Mouse (Mus musculus) MEL (cell line): Measurements from ENCODE around the gene Psmd8.

Experiments
- CTCF ChIP-seq, 3 experiments: IDR thresholded peaks in 2 of 3; conservative IDR thresholded peaks in 1 of 3; 2 replicates each; pipeline ENCODE4 v1.5.1; 2011 to 2012; ENCODE audit warnings: low read length in 3 of 3, low read depth in 2 of 3, mild to moderate bottlenecking in 2 of 3, improper control_type of control experiment in 1 of 3, inconsistent platforms in 1 of 3, mixed read lengths in 1 of 3, moderate library complexity in 1 of 3; ENCODE audit not compliant: control insufficient read depth in 1 of 3, insufficient read depth in 1 of 3, poor library complexity in 1 of 3, severe bottlenecking in 1 of 3
- EP300 ChIP-seq, 2 experiments: IDR thresholded peaks; 2 replicates each; pipeline ENCODE4 v1.6.1; 2011; ENCODE audit warnings: improper control_type of control experiment in 2 of 2, low read length in 2 of 2, low read depth in 1 of 2, mild to moderate bottlenecking in 1 of 2
- GATA1 ChIP-seq: IDR thresholded peaks from 2 replicates; pipeline ENCODE4 v1.6.1; 2011; ENCODE audit warnings: low read depth, low read length, improper control_type of control experiment
- MAFK ChIP-seq: IDR thresholded peaks from 2 replicates; pipeline ENCODE4 v1.6.1; 2011; ENCODE audit warnings: low read depth, mild to moderate bottlenecking, low read length, improper control_type of control experiment, borderline replicate concordance
- MAX ChIP-seq: IDR thresholded peaks from 2 replicates; pipeline ENCODE4 v1.6.1; 2011; ENCODE audit warnings: low read length, improper control_type of control experiment
- POLR2A ChIP-seq, 2 experiments: IDR thresholded peaks; 2 replicates each; pipeline ENCODE4 v1.6.1; 2011 to 2012; ENCODE audit warnings: low read length in 2 of 2, mild to moderate bottlenecking in 2 of 2, control low read depth in 1 of 2, improper control_type of control experiment in 1 of 2, low read depth in 1 of 2, moderate library complexity in 1 of 2; ENCODE audit not compliant: control insufficient read depth in 1 of 2, insufficient read depth in 1 of 2, poor library complexity in 1 of 2
- SIN3A ChIP-seq: IDR thresholded peaks from 2 replicates; pipeline ENCODE4 v1.6.1; 2012; ENCODE audit warnings: low read length, improper control_type of control experiment, inconsistent platforms
- SMC3 ChIP-seq: IDR thresholded peaks from 2 replicates; pipeline ENCODE4 v1.6.1; 2011; ENCODE audit warnings: low read depth, low read length, improper control_type of control experiment
- TAL1 ChIP-seq: IDR thresholded peaks from 2 replicates; pipeline ENCODE4 v1.6.1; 2012; ENCODE audit warnings: mild to moderate bottlenecking, inconsistent platforms, low read length, moderate library complexity, mixed read lengths
- ZNF384 ChIP-seq: IDR thresholded peaks from 2 replicates; pipeline ENCODE4 v1.6.1; 2012; ENCODE audit warnings: low read depth, mild to moderate bottlenecking, inconsistent platforms, low read length, improper control_type of control experiment

- TF ChIP-seq MAFK = no peak
- TF ChIP-seq SIN3A = no peak
- TF ChIP-seq GATA1 = no peak
- no peak for TF ChIP-seq ZNF384
- no peak for TF ChIP-seq SMC3
- TF ChIP-seq POLR2A (IDR thresholded peaks at IDR 0.05; ENCODE audit: control insufficient read depth in 1 of 2, insufficient read depth in 1 of 2, low read depth in 1 of 2, low read length in 2 of 2, poor library complexity in 1 of 2) = no peak
- TF ChIP-seq CTCF (IDR thresholded peaks at IDR 0.05 in 2 of 3, conservative IDR thresholded peaks at IDR 0.05 in 1 of 3; ENCODE audit: control insufficient read depth in 1 of 3, insufficient read depth in 1 of 3, low read depth in 2 of 3, low read length in 3 of 3, poor library complexity in 1 of 3, severe bottlenecking in 1 of 3) = no peak
- TF ChIP-seq TAL1 = no peak
- TF ChIP-seq MAX = no peak
- TF ChIP-seq EP300 (IDR thresholded peaks at IDR 0.05; ENCODE audit: low read depth in 1 of 2, low read length in 2 of 2) = no peak
These were observed 33.7 kb downstream of the Psmd8 start for GRCm38 (mm10) chr7:29146625-29147367.
